Mouse (Mus musculus) embryo, embryonic 11 days (tissue): ENCODE results near the gene Elane.
A peak's percentile ranks its signal among the peaks of the same experiment; 100 is the strongest.
"Not testable (repeated sequence)": the region's sequence is repeated elsewhere in the genome, so short reads cannot be mapped to it uniquely, and the experiment has no call there.

Experiments
- DNase-seq: peaks from one replicate; pipeline ENCODE4 v3.0.0-alpha.2; 2015

Elane gene

GRCm38 (mm10) chr10:79883297-79884084 lies 2.6 kb upstream of the Elane start:
- DNase-seq: peak; percentile 87

- DNase-seq: no peak
Measured at GRCm38 (mm10) chr10:79884446-79884845, 1.6 kb upstream of the Elane start.

- DNase-seq: not testable (repeated sequence)
Measured at GRCm38 (mm10) chr10:79884938-79885337, 1.1 kb upstream of the Elane start.

- no peak for DNase-seq
Measured at GRCm38 (mm10) chr10:79886611-79887010, 564 bp downstream of the Elane start.

- no peak for DNase-seq
Measured at GRCm38 (mm10) chr10:79889386-79889785, 3.3 kb downstream of the Elane start.

GRCm38 (mm10) chr10:79890670-79891069 lies 4.6 kb downstream of the Elane start, which contains the start of gene Cfd:
TSS of gene Cfd (plus strand) at chr10:79890853.
- DNase-seq: no peak

GRCm38 (mm10) chr10:79892451-79893118 lies 6.5 kb downstream of the Elane start:
- peak; percentile 83 for DNase-seq

- no peak for DNase-seq
Measured at GRCm38 (mm10) chr10:79896306-79896705, 10.3 kb downstream of the Elane start.

GRCm38 (mm10) chr10:79896814-79897213 lies 10.8 kb downstream of the Elane start:
- no peak for DNase-seq

- DNase-seq: no peak
Measured at GRCm38 (mm10) chr10:79897316-79898245, 11.5 kb downstream of the Elane start.

- no peak for DNase-seq
Measured at GRCm38 (mm10) chr10:79900951-79901410, 14.9 kb downstream of the Elane start.

- no peak for DNase-seq
Measured at GRCm38 (mm10) chr10:79906712-79907111, 20.7 kb downstream of the Elane start.

- no peak for DNase-seq
Measured at GRCm38 (mm10) chr10:79907415-79907814, 21.4 kb downstream of the Elane start.

- peak; percentile 98 for DNase-seq
Measured at GRCm38 (mm10) chr10:79908167-79909091, 22.4 kb downstream of the Elane start, which contains the start of gene Med16. TSS of gene Med16 (minus strand) at chr10:79908923.

GRCm38 (mm10) chr10:79909092-79909922 lies 23.3 kb downstream of the Elane start:
- DNase-seq: peak; percentile 50

- DNase-seq: no peak
Measured at GRCm38 (mm10) chr10:79910556-79910955, 24.5 kb downstream of the Elane start, which contains the start of gene Gm26602. TSS of gene Gm26602 (plus strand) at chr10:79910856.

GRCm38 (mm10) chr10:79912412-79912811 lies 26.4 kb downstream of the Elane start:
- DNase-seq: no peak

GRCm38 (mm10) chr10:79914131-79914947 lies 28.3 kb downstream of the Elane start:
- no peak for DNase-seq

- DNase-seq: no peak
Measured at GRCm38 (mm10) chr10:79914948-79915596, 29.0 kb downstream of the Elane start.
